Mouse (Mus musculus) layer of hippocampus, adult 8-10 months (tissue): Measurements from ENCODE around the gene Gm21836. TPM values are rescaled to one million over a fixed set of nuclear protein-coding genes. Genes with fewer than 3 reads are reported as not detected.
"Not testable (repeated sequence)": the region's sequence is repeated elsewhere in the genome, so short reads cannot be mapped to it uniquely, and the experiment has no call there.

Source experiments
- DNase-seq, 2 experiments: peaks; one replicate each; pipeline ENCODE4 v3.0.0; 2022; ENCODE audit warnings: low spot score in 2 of 2
- total RNA-seq, 4 experiments: library from RNA; stranded (reverse); gene quantifications; 2 replicates each; pipeline ENCODE4 v1.2.4; 2022

The Gm21836 gene
- total RNA-seq, result not detected

DNA sequence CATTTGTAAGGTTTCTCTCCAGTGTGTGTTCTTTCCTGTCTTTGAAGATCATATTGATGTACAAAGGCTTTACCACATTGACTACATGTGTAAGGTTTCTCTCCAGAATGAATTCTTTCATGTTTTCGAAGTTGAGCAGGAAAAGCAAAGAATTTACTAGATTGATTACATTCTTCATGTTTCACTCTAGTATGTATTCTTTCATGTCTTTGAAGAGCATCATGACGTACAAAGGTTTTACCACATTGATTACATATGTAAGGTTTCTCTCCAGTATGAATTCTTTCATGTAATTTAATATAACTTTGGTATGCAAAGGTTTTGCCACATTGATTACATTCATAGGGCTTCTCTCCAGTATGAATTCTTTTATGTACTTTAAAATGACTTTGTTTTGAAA is at the start of gene Gm21836:
Gm21836 (minus strand) TSS at position 101 of the 400 bp plus-strand sequence.
- not testable (repeated sequence) for DNase-seq

DNA sequence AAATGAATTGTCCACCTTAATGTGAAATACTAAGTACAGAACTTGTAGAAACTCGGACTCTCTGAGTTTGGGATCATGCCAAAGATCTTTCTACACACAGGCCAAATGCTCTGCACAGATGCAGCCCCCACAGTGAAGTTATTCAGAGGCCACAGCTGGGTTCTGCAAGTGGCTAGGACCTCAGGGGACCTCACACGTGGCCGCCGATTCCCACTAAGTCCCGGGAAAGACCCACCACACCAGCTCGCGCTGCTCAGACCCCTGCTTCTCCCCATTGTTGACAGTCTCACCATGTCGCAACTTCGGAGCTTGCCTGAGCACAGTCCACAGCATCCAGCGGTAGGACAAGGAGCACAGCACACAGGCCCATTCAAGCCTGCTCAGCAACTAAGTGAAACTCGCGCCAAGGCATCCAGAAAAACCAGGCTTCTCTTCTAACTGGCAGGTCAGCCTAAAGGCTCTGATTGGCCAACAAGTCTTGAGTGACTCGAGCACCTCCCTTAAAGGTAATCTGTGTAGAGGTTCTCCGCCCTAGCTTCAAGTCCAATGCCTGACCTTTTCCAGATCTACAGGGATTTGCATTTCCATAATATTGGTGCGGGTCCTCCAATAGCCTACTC is 13.1 kb downstream of the Gm21836 start:
- not testable (repeated sequence) for DNase-seq

DNA sequence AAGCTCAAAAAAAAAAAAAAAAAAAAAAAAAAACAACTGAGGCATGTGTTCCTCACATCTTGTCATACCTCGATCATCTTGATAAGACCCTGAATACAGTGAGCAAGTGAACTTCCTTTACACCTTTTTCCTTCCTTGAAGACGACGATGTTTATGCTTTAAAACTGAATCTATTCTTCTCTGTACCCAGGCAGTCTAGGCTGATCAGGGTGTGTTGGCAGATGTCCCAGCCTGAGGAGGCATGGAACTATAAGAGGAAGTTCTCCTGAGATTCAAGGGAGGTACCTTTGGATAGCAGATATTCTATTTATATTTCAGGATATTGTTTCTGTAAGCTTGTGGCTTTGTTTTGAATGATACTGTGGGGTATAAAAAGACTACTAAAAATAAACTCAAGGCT is 15.5 kb downstream of the Gm21836 start:
- DNase-seq, result no peak

DNA sequence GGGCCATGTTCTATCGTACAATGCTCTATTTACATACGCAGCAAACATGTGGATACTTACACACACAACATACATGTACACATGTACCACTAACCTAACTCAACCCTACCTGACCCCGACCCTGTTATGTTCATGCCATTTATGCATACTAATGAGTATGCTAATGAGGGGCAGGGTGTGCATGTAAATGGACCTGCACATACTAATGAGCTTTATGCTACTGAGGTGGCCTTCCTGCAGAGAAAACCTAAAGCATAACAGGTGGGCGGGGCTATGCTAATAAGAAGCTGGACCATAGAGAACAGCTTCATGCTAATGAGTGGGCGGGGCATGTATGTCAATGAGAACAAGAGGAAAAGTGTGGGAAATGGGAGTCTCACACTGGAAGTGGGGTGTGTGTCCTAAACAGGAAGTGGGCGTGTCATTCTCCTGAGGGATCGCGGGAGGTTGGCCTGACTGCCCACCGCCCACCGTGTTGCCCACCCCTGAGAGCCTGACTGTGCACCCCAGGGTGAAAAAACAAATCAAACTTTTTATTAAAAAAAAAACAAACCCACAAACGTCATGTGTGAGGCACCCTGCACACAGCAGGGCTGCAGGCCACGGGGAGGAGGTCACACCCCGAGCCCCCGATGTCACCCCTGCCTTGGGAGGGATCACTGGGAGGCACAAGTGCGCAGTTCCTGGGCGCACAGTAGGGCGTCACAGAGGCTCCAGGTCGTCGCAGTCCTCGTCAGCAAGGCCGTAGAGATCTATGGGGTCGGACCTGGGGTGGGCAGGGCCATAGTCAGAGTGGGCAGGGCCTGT is 17.3 kb downstream of the Gm21836 start, which contains the start of gene Ppp2r3d:
Ppp2r3d (minus strand) TSS at position 803 of the 807 bp plus-strand sequence.
- DNase-seq, result no peak

DNA sequence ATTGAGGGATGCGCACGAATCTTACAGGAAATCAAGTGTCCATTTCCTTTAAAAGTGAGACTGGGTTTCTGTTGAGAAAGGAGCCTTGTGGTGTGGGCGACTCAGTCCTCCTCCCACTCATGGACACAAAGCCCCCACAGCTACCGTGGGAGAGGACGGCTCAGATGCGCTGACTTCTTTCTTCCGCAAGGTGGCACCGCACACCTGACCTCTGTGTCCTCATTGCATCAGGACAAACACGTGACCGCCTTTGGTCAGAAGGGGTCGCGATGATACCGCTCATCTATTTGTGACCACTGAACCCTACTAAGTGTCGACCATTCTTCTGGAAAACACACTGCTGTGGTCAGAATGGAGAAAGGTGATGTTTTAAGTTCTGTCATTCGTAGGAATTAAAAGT is 17.9 kb downstream of the Gm21836 start:
- no peak for DNase-seq

DNA sequence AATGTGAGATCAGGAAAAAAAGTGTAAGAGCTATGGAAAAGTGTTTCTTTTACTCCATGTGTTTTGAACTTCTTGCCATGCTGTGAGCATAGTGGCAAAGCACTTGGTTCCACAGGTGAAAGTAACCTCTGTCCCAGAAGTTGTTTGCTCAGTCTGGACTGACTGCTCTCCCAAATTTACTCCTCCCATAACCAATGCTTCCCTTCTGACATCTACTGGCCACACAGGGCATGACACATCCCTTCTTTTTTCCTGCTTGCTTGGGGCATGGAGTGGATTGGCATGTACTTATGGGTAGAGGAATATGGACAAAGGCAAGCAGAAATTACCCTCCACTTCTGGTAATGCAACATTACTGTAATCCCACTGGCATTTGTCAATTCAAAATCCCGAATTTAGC is 37.0 kb downstream of the Gm21836 start:
- DNase-seq, result no peak

Other genes starting within 250 kb of the Gm21836 start
- 10 to 100 TPM; 19.4 to 22.4 (median 21.1) TPM for gene 2010315B03Rik, start 181.1 kb downstream of the Gm21836 start, total RNA-seq
- 100 to 1,000 TPM in 3 of 4 experiments, 10 to 100 TPM in 1; 90.9 to 109 (median 103) TPM for gene Ppp2r3d, start 16.9 kb downstream of the Gm21836 start, total RNA-seq